Mouse (Mus musculus) heart, postnatal 0 days (tissue): ENCODE data around the gene Ank2. TPM values are rescaled to one million over a fixed set of nuclear protein-coding genes. Genes with fewer than 3 reads are reported as not detected.

Experiments used
- ATAC-seq: fragments of 200-750 bp; cut with Nextera tagmentation; 2 replicates; pipeline ENCODE4 v1.8.0; 2017; ENCODE audit warnings: low read depth, moderate number of reproducible peaks, moderate library complexity; ENCODE audit not compliant: insufficient read depth
- DNase-seq: peaks from one replicate; pipeline ENCODE4 v3.0.0-alpha.2; 2016; ENCODE audit warnings: low spot score
- H3K27ac ChIP-seq: fragments of 300-500 bp; sonication (generic); 2 replicates; pipeline ENCODE4 v1.5.1; 2014; ENCODE audit warnings: low read depth, mild to moderate bottlenecking
- H3K27me3 ChIP-seq: fragments of 300-500 bp; sonication (generic); 2 replicates; pipeline ENCODE4 v1.6.1; 2014; ENCODE audit warnings: low read length, mixed read lengths; ENCODE audit not compliant: control insufficient read depth, insufficient read depth
- H3K36me3 ChIP-seq: fragments of 300-500 bp; sonication (generic); replicated peaks from 2 replicates; pipeline ENCODE4 v1.6.1; 2014; ENCODE audit warnings: low read length, mixed read lengths; ENCODE audit not compliant: control insufficient read depth, insufficient read depth
- H3K4me1 ChIP-seq: fragments of 300-500 bp; sonication (generic); 2 replicates; pipeline ENCODE4 v1.6.1; 2014; ENCODE audit warnings: antibody characterized with exemption; ENCODE audit not compliant: control insufficient read depth, insufficient read depth
- H3K4me2 ChIP-seq: fragments of 300-500 bp; sonication (generic); 2 replicates; pipeline ENCODE4 v1.6.1; 2014; ENCODE audit warnings: low read depth, mild to moderate bottlenecking, low read length, moderate library complexity
- H3K4me3 ChIP-seq: fragments of 300-500 bp; sonication (generic); 2 replicates; pipeline ENCODE4 v1.5.1; 2014; ENCODE audit warnings: low read depth, low read length
- H3K9ac ChIP-seq: fragments of 300-500 bp; sonication (generic); replicated peaks from 2 replicates; pipeline ENCODE4 v1.6.1; 2014; ENCODE audit warnings: low read depth, low read length, mixed read lengths
- H3K9me3 ChIP-seq: fragments of 300-500 bp; sonication (generic); replicated peaks from 2 replicates; pipeline ENCODE4 v1.6.1; 2016; ENCODE audit warnings: low read length; ENCODE audit not compliant: control insufficient read depth
- CTCF ChIP-seq: IDR thresholded peaks from 2 replicates; pipeline ENCODE4 v1.5.1; 2016; ENCODE audit warnings: antibody characterized with exemption, control low read depth, low read depth
- EP300 ChIP-seq: IDR thresholded peaks from 2 replicates; pipeline ENCODE4 v1.6.1; 2016; ENCODE audit warnings: antibody characterized with exemption, low read depth
- WGBS: fragments of 180-500 bp; shearing (Covaris S2); extraction: QIAGEN DNeasy Blood & Tissue Kit; methylation state at CpG from one replicate; pipeline ENCODE4 v1.1.7; 2014; 5-methylcytosine and 5-hydroxymethylcytosine counted together
- polyA plus RNA-seq: library from polyadenylated mRNA; unstranded; fragments of >200 nt; fragmentation: Nextera tagmentation; extraction: Ambion mirVana; gene quantifications from 2 replicates; pipeline ENCODE4 v1.2.1, GENCODE M21; 2015
- total RNA-seq: library from RNA; depleted of rRNA; stranded (reverse); fragments of >200 nt; gene quantifications from 2 replicates; pipeline ENCODE4 v1.2.3, GENCODE M21; 2014; ENCODE audit warnings: low replicate concordance

The Ank2 gene
- total and polyA plus RNA-seq, 2 experiments from 2014 or later = 45.1 to 138 TPM

DNA sequence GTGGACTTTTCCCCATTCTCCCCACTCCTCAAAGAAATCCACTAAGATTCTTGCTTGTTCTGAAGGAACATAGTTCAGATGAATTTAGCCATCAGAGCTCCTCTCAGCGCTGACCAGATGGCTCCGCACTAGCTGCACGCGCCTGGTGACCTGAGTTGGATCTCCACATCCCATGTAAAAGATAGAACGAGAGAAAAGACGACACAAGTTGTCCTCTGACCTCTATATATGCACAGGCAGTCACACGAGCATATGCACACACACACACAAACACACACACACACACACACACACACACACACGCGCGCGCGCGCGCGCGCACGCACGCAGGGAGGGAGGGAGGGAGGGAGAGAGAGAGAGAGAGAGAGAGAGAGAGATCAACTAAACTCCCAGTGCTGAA is 241.2 kb downstream of the Ank2 start:
- peaks cover 6% of the 10 kb centered on the region; the same call in 1 of the 2 replicates for H3K4me1 ChIP-seq
- WGBS = under 1% methylated on average over 18 of the region's 18 CpGs
- no peaks in the 10 kb centered on the region for H3K9me3 ChIP-seq
- peak; percentile 61; the same call in 1 of the 2 replicates for ATAC-seq
- H3K9ac ChIP-seq = peak overlapping the region; percentile 53
- H3K27ac ChIP-seq = peak overlapping the region; percentile 84
- peak overlapping the region; percentile 59 for H3K4me3 ChIP-seq
- peak overlapping the region; percentile 80 for H3K4me2 ChIP-seq
- no peaks in the 10 kb centered on the region for H3K27me3 ChIP-seq
- no peak for DNase-seq
- no peaks in the 10 kb centered on the region for H3K36me3 ChIP-seq
- no peak for TF ChIP-seq EP300
- TF ChIP-seq CTCF = no peak

DNA sequence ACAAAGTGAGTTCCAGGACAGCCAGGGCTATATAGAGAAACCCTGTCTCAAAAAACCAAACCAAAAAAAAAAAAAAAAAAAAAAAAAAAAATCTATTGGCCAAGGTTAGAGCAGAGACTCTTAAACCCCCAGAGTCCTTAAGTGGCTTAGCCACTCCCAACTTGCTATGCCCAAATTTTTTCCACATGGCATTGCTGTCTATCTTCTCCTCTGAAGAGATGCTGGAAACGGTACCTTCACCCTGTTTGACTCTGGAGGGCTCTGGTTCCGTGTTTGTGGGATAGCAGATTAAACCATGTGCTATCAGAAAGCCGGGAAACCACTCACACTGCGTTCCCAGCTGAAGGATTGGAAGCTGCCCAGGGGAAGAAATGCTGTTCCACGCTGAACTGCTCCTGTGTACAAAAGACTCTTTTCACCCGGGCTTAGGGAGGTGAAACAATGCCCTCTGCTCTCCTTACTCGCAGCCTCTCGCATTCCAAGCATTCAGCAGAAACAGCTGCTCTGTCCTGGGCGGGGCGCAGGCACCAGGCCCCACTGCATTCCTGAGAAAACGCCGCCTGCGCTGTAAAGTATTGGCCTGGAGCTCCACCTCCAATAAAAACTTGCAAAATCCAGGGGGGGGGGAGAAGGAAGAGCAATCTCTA is 241.7 kb downstream of the Ank2 start:
- Histone ChIP-seq H3K27ac (peak overlapping the region; percentile 84), H3K4me1 (peaks cover 6% of the 10 kb centered on the region; the same call in 1 of the 2 replicates), H3K4me3 (peak overlapping the region; percentile 59), H3K4me2 (peak overlapping the region; percentile 80), H3K9ac (peak overlapping the region; percentile 53), H3K27me3 (no peaks in the 10 kb centered on the region), H3K36me3 (no peaks in the 10 kb centered on the region), H3K9me3 (no peaks in the 10 kb centered on the region)
- TF ChIP-seq EP300 = no peak
- TF ChIP-seq CTCF = no peak
- peak; percentile 95 for ATAC-seq
- WGBS = under 1% methylated on average over 13 of the region's 13 CpGs
- peak; percentile 84 for DNase-seq

DNA sequence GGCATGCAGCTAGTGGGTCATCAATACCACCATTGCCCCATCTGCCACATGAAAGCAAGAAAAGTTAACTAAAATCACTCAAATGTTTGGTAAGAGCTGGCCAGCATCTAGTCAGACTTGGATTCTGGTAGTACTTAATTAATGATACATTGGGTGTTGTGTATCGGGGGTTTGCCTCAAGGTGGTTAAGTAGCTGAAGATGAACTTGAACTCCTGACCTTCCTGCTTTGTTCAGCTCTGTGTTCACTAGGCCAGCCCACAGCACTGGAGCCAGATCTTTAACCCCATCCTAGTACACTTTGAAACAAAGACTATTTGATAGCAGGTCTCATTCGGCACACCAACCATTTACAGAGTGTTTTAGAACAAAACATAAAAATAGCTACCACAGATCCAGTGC is 242.5 kb downstream of the Ank2 start:
- 85% methylated on average over 2 of the region's 2 CpGs for WGBS
- no peak overlapping the region for H3K27ac ChIP-seq

DNA sequence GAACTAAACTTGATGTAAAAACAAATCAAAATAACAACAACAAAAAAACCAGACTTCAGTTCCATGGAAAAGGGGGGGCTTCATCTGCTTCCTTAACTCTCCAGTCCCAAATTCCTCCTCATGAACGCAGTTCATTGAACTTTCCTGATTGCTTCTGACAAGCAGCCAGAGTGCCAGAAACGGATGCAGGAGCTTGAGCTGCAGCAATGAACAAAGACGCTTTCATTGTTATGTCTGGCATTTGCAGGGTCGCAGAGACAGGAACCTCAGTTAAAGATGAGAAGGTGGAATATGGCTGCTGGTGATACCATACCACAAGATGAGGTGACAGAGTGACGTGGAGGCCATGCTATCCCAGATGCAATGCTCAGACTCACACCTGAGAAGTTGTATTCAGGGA is 248.2 kb downstream of the Ank2 start:
- no peak for TF ChIP-seq EP300
- no peak for TF ChIP-seq CTCF
- ATAC-seq (no peak), DNase-seq (no peak)
- Histone ChIP-seq H3K36me3 (no peaks in the 10 kb centered on the region), H3K9me3 (no peaks in the 10 kb centered on the region), H3K4me1 (no peaks in the 10 kb centered on the region), H3K4me3 (no peak overlapping the region), H3K9ac (no peak overlapping the region), H3K4me2 (no peak overlapping the region), H3K27me3 (no peaks in the 10 kb centered on the region), H3K27ac (no peak overlapping the region)
- WGBS = 54% methylated on average over 5 of the region's 5 CpGs

More for the DNA sequence above, 242.5 kb downstream of the Ank2 start:
- Histone ChIP-seq H3K27me3 (no peaks in the 10 kb centered on the region), H3K4me2 (no peak overlapping the region), H3K4me3 (no peak overlapping the region), H3K9me3 (no peaks in the 10 kb centered on the region), H3K9ac (no peak overlapping the region), H3K36me3 (no peaks in the 10 kb centered on the region), H3K4me1 (peaks cover 6% of the 10 kb centered on the region; the same call in 1 of the 2 replicates)
- DNase-seq (no peak), ATAC-seq (no peak)
- TF ChIP-seq CTCF (no peak), EP300 (no peak)

DNA sequence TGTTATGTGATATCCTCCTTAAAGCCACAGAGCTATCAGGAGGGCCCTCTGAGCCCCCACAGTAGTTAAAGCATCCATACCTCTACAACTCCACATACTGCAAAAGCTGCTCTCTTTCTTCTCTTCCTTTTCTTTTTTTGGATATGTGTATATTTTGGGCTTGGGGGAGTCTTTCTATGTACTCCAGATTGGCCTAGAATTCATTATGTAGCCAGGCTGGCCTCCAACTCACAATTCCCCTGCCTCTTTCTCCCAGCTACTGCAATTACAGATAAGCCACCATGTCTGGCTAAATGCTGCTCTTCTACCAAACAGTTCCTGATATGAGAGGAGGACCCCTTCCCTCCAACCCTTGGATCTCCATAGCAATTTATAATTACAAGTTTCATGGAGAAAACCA is 250.5 kb downstream of the Ank2 start:
- Histone ChIP-seq H3K9ac (no peak overlapping the region), H3K4me2 (no peak overlapping the region), H3K27me3 (no peaks in the 10 kb centered on the region), H3K9me3 (no peaks in the 10 kb centered on the region), H3K27ac (no peak overlapping the region), H3K4me1 (no peaks in the 10 kb centered on the region), H3K36me3 (no peaks in the 10 kb centered on the region), H3K4me3 (no peak overlapping the region)
- no peak for ATAC-seq
- DNase-seq = no peak
- TF ChIP-seq CTCF (no peak), EP300 (no peak)
